Mouse (Mus musculus) liver, embryonic 11.5 days (tissue): ENCODE data around the gene Ss18l2. TPM values are rescaled to one million over a fixed set of nuclear protein-coding genes. Genes with fewer than 3 reads are reported as not detected.

Experiments used
- ATAC-seq: fragments of 200-750 bp; cut with Nextera tagmentation; replicated peaks from 2 replicates; pipeline ENCODE4 v1.8.0; 2017; ENCODE audit warnings: moderate number of reproducible peaks, mild to moderate bottlenecking, moderate TSS enrichment, moderate library complexity; ENCODE audit not compliant: low FRiP score
- DNase-seq: peaks from one replicate; pipeline ENCODE4 v3.0.0-alpha.2; 2017; ENCODE audit warnings: low spot score
- H3K27ac ChIP-seq: fragments of 300-500 bp; sonication (generic); 2 replicates; pipeline ENCODE4 v1.5.1; 2014; ENCODE audit warnings: mild to moderate bottlenecking, low read depth, low read length, control low read depth
- H3K27me3 ChIP-seq: fragments of 300-500 bp; sonication (generic); replicated peaks from 2 replicates; pipeline ENCODE4 v1.6.1; 2014; ENCODE audit warnings: low read length, mixed read lengths; ENCODE audit not compliant: control insufficient read depth, insufficient read depth
- H3K36me3 ChIP-seq: fragments of 300-500 bp; sonication (generic); 2 replicates; pipeline ENCODE4 v1.6.1; 2014; ENCODE audit warnings: mild to moderate bottlenecking, low read length, moderate library complexity, mixed read lengths; ENCODE audit not compliant: control insufficient read depth, insufficient read depth
- H3K4me1 ChIP-seq: fragments of 300-500 bp; sonication (generic); replicated peaks from 2 replicates; pipeline ENCODE4 v1.6.1; 2014; ENCODE audit warnings: low read length, mixed read lengths; ENCODE audit not compliant: control insufficient read depth, insufficient read depth
- H3K4me2 ChIP-seq: fragments of 300-500 bp; sonication (generic); 2 replicates; pipeline ENCODE4 v1.6.1; 2014; ENCODE audit warnings: mild to moderate bottlenecking, control low read depth, moderate library complexity
- H3K4me3 ChIP-seq: fragments of 300-500 bp; sonication (generic); 2 replicates; pipeline ENCODE4 v1.5.1; 2014; ENCODE audit warnings: low read depth, low read length, control low read depth
- H3K9ac ChIP-seq: fragments of 300-500 bp; sonication (generic); 2 replicates; pipeline ENCODE4 v1.6.1; 2014; ENCODE audit warnings: low read depth, low read length, control low read depth
- H3K9me3 ChIP-seq: fragments of 300-500 bp; sonication (generic); 2 replicates; pipeline ENCODE4 v1.6.1; 2016; ENCODE audit warnings: low read length, inconsistent platforms, mixed read lengths; ENCODE audit not compliant: control insufficient read depth
- WGBS: fragments of 180-500 bp; shearing (Covaris S2); extraction: QIAGEN DNeasy Blood & Tissue Kit; methylation state at CpG from one replicate; pipeline ENCODE4 v1.1.7; 2014; 5-methylcytosine and 5-hydroxymethylcytosine counted together
- polyA plus RNA-seq: library from polyadenylated mRNA; unstranded; fragments of >200 nt; fragmentation: Nextera tagmentation; extraction: Ambion mirVana; gene quantifications from 2 replicates; pipeline ENCODE4 v1.2.1, GENCODE M21; 2014

Gene Ss18l2
- polyA plus RNA-seq, 1 experiment from 2014 or later, result 118 TPM

DNA sequence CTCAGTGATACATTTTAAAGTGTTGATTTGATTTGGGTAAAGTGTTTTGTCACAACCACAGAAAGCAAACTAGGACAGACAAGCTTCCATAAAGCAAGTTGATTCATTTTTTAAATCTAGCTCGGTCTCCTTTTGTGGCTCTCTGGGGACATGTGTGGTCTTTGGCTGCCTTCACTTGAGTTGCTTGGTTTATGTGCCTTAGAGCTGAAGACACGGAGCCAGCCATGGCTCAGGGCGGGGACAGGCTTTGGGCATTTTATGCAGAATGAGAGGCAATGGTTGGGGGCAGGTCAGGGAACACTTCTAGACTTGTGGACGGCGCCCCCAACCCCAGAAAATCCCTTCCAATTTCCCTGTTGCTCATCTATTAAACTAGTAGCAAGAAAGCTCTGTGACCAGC is 36.4 kb upstream of the Ss18l2 start:
- no peak overlapping the region for H3K27ac ChIP-seq
- ATAC-seq, result no peak
- WGBS, result 86% methylated on average over 5 of the region's 5 CpGs

DNA sequence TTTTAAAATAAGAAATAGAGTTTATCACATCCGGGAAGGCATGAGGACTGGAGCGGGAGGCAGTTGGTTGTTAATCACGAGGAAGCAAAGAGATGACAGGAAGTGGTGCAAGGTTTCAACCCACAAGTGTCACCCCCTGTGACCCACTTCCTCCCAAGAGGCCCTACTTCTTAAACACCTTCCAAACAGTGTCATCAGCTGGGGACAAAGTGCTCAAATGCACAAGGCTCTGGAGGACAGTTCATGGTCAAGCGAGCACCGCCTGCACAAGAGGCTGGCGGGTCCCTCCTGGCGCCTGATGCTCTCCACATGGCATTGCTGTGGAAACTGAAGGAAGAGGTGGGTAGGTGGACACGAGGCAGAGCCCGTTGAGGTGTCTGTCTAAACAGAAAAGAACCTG is 35.1 kb upstream of the Ss18l2 start:
- Histone ChIP-seq H3K4me1 (peaks cover 20% of the 10 kb centered on the region), H3K9me3 (no peaks in the 10 kb centered on the region), H3K4me3 (no peak overlapping the region), H3K27me3 (peaks cover 10% of the 10 kb centered on the region), H3K4me2 (no peak overlapping the region), H3K36me3 (no peaks in the 10 kb centered on the region), H3K9ac (no peak overlapping the region), H3K27ac (no peak overlapping the region)
- no peak for DNase-seq
- no peak for ATAC-seq
- WGBS, result 58% methylated on average over 9 of the region's 9 CpGs

More for the DNA sequence above, 36.4 kb upstream of the Ss18l2 start:
- peaks cover 20% of the 10 kb centered on the region for H3K4me1 ChIP-seq
- no peaks in the 10 kb centered on the region for H3K36me3 ChIP-seq
- no peak for DNase-seq
- H3K4me3 ChIP-seq, result no peak overlapping the region
- no peaks in the 10 kb centered on the region for H3K9me3 ChIP-seq
- H3K27me3 ChIP-seq, result peaks cover 23% of the 10 kb centered on the region
- H3K9ac ChIP-seq, result no peak overlapping the region
- H3K4me2 ChIP-seq, result no peak overlapping the region

DNA sequence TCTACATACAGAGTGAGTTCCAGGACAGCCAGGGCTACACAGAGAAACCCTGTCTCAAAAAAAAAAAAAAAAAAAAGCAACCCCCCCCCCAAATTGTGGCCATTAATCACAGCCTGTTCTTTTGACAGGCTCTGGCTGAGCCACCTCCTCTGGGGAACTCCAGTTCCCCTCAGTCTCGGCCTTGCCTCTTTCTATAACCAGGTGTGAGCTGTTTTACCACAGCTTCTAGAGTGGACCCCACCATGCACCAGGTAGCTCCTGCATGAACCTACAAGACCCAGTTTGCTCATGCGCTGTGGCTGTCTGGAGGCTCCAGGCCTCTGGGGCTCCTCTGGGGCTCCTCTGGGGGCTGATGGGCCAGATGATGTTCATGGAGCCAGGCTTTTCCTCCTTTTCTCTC is 34.6 kb upstream of the Ss18l2 start:
- no peaks in the 10 kb centered on the region for H3K36me3 ChIP-seq
- no peak for ATAC-seq
- no peak for DNase-seq
- H3K27ac ChIP-seq, result no peak overlapping the region
- no peak overlapping the region for H3K4me2 ChIP-seq
- H3K27me3 ChIP-seq, result peaks cover 6% of the 10 kb centered on the region
- WGBS, result 73% methylated on average over 2 of the region's 2 CpGs
- no peaks in the 10 kb centered on the region for H3K9me3 ChIP-seq
- no peak overlapping the region for H3K4me3 ChIP-seq
- H3K4me1 ChIP-seq, result peaks cover 20% of the 10 kb centered on the region
- H3K9ac ChIP-seq, result no peak overlapping the region

DNA sequence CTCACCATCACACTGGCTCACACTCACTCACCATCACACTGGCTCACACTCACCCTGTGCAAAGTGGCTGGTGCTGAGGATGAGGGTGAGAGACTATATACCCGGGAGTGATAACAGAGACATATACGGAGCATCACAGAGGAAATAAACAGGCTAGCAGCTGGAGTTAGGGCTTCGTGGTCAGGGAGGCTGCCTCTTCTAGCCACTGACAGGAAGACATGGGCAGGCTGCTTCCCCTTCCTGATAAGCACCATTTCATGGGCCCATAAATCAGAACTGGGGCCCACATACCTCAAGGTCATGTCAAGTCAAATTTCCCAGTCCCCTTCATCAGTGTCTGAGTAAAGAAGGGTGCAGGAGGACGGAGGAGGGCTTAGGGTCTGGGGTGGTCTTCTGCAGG is 33.1 kb upstream of the Ss18l2 start:
- ATAC-seq, result no peak
- Histone ChIP-seq H3K4me1 (peaks cover 16% of the 10 kb centered on the region), H3K27me3 (peaks cover 3% of the 10 kb centered on the region; the same call in 1 of the 2 replicates), H3K9ac (no peak overlapping the region), H3K36me3 (no peaks in the 10 kb centered on the region), H3K9me3 (no peaks in the 10 kb centered on the region), H3K4me2 (no peak overlapping the region), H3K4me3 (no peak overlapping the region), H3K27ac (no peak overlapping the region)
- 16% methylated on average over 4 of the region's 4 CpGs for WGBS
- DNase-seq, result no peak

DNA sequence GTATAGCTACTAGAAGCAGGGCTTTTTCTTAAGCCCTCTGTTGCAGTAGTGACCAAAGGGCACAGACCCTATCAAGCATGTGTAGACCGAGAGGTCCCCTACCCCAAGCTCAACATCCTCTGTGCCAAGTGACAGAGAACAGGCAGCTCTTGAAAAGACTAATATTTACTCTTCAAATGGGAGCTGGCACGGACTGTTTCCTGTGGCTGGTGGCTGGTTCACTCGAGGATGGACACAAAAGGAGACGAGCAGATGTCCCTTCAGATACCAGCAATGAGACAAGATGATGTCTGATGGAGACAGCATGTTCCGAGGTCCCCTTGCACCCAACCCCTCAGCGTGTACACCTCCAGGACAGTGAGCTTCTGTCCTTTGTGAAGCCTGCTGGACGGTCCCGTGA is 32.7 kb upstream of the Ss18l2 start:
- peaks cover 12% of the 10 kb centered on the region for H3K4me1 ChIP-seq
- no peak overlapping the region for H3K9ac ChIP-seq
- peaks cover 3% of the 10 kb centered on the region; the same call in 1 of the 2 replicates for H3K27me3 ChIP-seq
- no peak overlapping the region for H3K27ac ChIP-seq
- no peak overlapping the region for H3K4me2 ChIP-seq
- DNase-seq (no peak), ATAC-seq (no peak)
- no peaks in the 10 kb centered on the region for H3K9me3 ChIP-seq
- no peaks in the 10 kb centered on the region for H3K36me3 ChIP-seq
- WGBS, result 41% methylated on average over 8 of the region's 8 CpGs
- no peak overlapping the region for H3K4me3 ChIP-seq

DNA sequence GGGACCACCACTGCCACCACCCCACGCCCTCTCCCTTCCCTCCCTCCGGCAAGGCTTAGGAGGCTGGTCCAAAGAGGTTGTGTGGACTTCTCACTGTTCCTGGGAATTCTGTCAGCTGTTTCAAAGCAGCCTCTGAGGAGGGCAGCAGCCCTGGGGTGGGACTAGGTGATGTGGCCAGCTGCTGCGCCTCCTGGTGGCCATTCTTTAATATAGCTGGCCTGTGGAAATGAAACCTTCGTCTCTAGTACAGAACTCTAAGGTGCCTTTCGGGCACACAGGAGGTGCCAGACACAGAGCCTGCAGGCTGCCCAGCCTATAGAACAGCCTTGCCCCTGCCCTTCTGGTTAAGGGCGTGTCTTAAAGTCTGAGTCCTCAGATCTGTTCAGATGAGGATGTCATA is 30.6 kb upstream of the Ss18l2 start:
- Histone ChIP-seq H3K4me2 (no peak overlapping the region), H3K27me3 (peaks cover 3% of the 10 kb centered on the region; the same call in 1 of the 2 replicates), H3K27ac (no peak overlapping the region), H3K9me3 (no peaks in the 10 kb centered on the region), H3K36me3 (no peaks in the 10 kb centered on the region), H3K4me1 (peaks cover 8% of the 10 kb centered on the region; the same call in 1 of the 2 replicates), H3K9ac (no peak overlapping the region), H3K4me3 (no peak overlapping the region)
- DNase-seq (no peak), ATAC-seq (peak; percentile 60)
- WGBS, result 19% methylated on average over 6 of the region's 6 CpGs

DNA sequence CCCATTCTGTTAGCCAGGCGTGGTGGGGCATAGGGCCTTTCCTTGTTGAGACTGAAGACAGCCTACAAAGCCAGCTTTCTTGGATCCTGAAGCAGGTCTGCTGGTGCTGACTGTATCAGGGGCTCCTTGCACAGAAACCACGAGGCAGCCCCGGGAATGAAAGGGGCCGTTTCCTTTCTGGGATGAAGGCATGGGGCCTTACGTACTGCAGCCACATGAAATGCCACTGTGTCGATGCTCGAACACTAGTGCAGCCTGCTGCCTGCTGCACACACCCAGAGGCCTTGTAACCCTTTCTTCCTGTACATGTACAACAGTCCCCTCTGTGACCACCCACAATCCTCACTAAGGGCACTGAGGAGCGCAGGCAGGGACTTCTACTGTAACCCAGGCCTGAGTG is 28.9 kb upstream of the Ss18l2 start:
- Histone ChIP-seq H3K9me3 (no peaks in the 10 kb centered on the region), H3K27me3 (peaks cover 3% of the 10 kb centered on the region; the same call in 1 of the 2 replicates), H3K4me3 (no peak overlapping the region), H3K9ac (no peak overlapping the region), H3K27ac (no peak overlapping the region), H3K36me3 (peaks cover 2% of the 10 kb centered on the region; the same call in 1 of the 2 replicates), H3K4me2 (no peak overlapping the region), H3K4me1 (peaks cover 8% of the 10 kb centered on the region; the same call in 1 of the 2 replicates)
- DNase-seq, result no peak
- 66% methylated on average over 8 of the region's 8 CpGs for WGBS
- no peak for ATAC-seq

DNA sequence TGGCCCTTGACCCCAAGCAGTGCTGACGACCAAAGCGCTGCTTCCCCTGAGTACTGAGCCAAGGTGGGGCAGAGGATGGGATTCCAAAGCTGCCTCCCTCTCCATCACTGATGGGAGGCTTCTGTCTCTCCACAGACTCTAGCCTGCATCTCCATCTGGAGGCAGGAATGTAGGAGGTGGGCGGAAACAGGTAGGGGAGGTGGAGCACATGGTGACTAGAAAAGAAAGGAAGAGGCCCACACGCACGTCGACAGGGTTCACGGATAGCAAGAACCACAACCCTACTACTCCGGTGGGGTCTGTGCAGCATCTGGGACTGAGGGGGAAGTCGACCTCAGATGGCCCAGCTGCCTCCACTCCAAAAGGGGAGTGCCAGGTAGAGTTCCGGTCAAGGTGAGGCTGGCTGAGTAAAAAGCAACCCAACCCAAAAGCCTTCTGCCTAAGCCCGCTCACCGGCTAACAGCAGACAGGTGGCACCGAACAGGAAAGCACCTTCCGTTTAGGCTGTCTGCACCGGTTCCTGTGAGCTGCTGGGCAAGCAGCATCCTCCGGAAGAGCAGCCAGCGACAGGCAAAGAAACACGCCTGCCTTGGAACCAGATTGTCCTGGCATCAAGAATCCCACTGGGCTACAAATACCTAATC is 28.0 kb upstream of the Ss18l2 start:
- H3K4me3 ChIP-seq, result no peak overlapping the region
- ATAC-seq (no peak), DNase-seq (no peak)
- no peaks in the 10 kb centered on the region for H3K9me3 ChIP-seq
- H3K27me3 ChIP-seq, result peaks cover 3% of the 10 kb centered on the region; the same call in 1 of the 2 replicates
- no peak overlapping the region for H3K27ac ChIP-seq
- H3K9ac ChIP-seq, result no peak overlapping the region
- peaks cover 4% of the 10 kb centered on the region; the same call in 1 of the 2 replicates for H3K4me1 ChIP-seq
- peaks cover 2% of the 10 kb centered on the region; the same call in 1 of the 2 replicates for H3K36me3 ChIP-seq
- H3K4me2 ChIP-seq, result no peak overlapping the region
- 69% methylated on average over 18 of the region's 18 CpGs for WGBS

DNA sequence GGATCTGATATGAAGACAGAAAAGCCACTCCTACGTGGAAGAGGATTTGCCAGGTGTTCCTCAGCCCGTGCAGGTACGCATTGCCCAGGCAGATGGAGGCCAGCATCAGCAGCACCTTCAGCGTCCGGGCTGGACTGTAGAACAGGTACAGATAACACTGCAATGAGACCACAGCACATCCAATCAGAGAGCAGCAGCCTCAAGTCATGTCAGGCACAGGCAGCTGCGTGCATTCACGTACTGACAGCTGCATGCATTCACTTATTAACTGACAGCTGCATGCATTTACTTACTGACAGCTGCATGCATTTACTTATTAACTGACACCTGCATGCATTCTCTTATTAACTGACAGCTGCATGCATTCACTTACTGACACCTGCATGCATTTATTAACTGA is 25.4 kb upstream of the Ss18l2 start:
- no peak for DNase-seq
- no peaks in the 10 kb centered on the region for H3K4me1 ChIP-seq
- no peak overlapping the region for H3K27ac ChIP-seq
- no peak overlapping the region for H3K4me3 ChIP-seq
- WGBS, result 72% methylated on average over 7 of the region's 7 CpGs
- peaks cover 5% of the 10 kb centered on the region; the same call in 1 of the 2 replicates for H3K36me3 ChIP-seq
- no peak overlapping the region for H3K9ac ChIP-seq
- H3K9me3 ChIP-seq, result no peaks in the 10 kb centered on the region
- ATAC-seq, result no peak
- H3K4me2 ChIP-seq, result no peak overlapping the region
- H3K27me3 ChIP-seq, result no peaks in the 10 kb centered on the region; the same call in 1 of the 2 replicates
